Mouse (Mus musculus) cerebellum, postnatal 36 days (tissue): ENCODE results near the gene 4930564D02Rik.

Experiments used
- DNase-seq, 2 experiments: peaks; one replicate each; pipeline ENCODE4 v3.0.0; 2021 to 2022; ENCODE audit warnings: mixed read lengths in 2 of 2

The 4930564D02Rik gene

DNA sequence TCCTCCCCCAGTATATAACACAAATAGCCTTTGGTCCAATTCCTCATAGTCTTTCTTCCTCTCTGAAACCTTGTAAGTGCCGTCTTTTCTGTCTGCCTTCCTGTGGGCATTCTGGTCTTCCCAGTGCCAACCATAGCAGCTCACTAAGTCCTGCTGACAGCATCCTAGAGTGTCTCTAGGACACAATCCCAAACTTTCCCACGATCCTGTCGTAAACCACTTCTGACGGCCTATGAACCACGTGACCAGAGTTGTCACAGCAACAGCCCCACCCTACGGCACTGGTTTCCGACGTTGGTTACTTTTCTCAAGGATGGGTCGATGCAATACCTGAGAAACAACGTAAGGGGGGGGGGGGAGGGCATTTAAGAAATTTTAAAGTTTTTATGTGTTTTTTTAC, at the start of gene 4930564D02Rik:
4930564D02Rik (plus strand) TSS at position 301 of the 400 bp plus-strand sequence.
- no peak for DNase-seq

- no peak for DNase-seq
These were observed 49.3 kb upstream of the 4930564D02Rik start for GRCm38 (mm10) chr3:105017314-105017713.

- DNase-seq: no peak
These were observed 48.4 kb upstream of the 4930564D02Rik start for GRCm38 (mm10) chr3:105018085-105018782.

DNA sequence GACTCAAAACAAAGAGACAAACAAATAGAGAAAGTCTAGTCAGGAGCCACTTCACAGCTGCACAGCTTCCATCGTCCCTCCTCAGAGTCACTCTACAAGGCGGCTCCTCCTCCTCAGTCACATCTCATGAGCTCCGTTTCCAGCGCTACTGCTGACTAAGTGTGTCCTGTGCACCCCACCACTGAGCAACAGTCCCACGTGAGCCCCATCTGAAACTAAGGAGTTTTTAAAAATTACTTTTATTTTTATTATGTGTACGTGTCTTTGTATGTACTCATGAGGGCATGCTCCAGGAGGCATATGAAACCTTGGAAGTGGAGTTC, 47.9 kb upstream of the 4930564D02Rik start:
- DNase-seq: no peak

DNA sequence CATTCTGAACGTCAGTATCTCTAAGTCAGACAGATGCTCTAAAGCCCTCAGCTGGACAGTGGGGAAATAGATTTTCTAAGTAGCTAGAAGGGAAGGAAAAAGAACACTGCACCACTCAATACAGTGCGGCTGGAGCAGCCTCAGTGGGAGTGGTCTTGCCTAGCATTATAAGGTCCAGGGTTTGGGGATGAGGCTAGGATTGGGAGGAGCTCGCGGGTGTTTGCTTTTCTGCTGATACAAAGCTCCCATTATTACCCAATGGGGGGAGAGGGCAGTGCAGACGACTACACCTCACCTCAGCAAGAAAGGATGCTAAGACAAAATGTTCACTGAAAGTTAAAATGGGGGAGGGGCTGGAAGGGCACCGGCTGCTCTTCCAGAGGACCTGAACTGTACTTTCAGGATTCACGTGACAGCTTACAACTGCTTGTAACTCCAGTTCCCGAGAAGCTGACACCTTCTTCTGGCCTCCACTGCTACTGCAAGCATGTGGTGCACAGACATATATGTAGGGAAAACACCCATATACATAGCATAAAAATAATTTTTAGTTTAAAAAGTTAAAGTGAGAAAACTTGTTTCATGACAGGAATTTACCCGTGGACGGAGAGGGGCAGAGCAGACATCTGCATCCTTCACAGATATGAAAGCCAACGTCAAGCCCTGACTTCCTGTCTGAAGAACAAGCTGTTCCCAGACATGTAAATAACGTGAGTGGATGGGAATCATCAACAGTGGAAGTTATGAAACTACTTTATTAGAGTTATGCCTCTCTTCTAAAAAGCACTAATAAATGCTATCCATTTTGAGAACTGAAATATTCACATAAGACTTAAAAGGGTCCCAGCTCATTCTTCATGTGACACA, 46.6 kb upstream of the 4930564D02Rik start:
- DNase-seq: no peak

- no peak for DNase-seq
These were observed 43.2 kb upstream of the 4930564D02Rik start for GRCm38 (mm10) chr3:105023371-105024005.

DNA sequence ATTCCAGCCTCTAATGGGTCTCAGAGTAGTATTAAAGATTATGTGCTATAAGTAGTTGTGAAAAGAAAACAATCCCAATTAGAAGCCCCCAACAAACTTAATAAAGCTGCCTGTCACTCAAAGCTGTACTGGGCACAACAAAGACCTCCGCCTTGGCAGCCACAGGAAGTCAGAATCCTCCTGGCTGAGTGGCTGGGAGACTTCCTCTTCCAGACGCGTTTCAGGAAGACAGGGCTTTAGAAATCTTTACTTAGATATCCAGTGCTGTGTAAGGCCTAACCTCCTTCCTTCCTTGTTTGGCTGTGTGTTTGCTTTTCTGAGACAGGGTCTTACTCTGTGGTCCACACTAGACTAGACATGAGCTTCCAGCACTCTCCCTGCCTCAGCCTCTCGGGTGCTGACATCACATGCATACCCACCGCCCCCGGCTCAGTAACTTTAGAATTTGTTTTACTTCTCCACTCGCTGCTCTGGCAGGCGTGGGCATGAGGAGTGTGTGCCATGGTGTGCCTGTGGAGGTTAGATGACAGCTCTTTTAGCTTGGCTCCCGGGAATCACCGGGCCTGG, 30.3 kb upstream of the 4930564D02Rik start:
- DNase-seq: no peak

GRCm38 (mm10) chr3:105037240-105037770, 29.3 kb upstream of the 4930564D02Rik start:
- DNase-seq: no peak

- no peak for DNase-seq
These were observed 26.6 kb upstream of the 4930564D02Rik start for GRCm38 (mm10) chr3:105040002-105040401.

- no peak for DNase-seq
These were observed 25.5 kb upstream of the 4930564D02Rik start for GRCm38 (mm10) chr3:105040983-105041625.

DNA sequence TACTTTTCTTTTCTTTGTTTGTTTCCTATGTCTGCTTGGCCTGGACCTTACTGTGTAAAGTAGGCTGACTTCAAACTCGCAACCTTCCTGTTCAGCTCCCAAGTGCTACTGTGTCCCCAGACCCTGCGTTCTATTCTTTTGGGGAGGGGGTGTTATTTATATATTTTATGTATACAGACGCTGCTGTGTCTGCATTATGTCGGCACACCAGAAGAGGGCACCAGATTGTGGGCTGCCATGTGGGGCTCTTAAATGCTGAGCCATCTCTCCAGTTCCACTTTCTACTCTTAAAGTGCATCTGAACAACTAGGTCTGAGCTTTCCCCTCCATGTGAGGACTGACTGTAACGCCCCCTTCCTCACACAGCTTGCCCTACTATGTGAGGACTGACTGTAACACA, 22.9 kb upstream of the 4930564D02Rik start:
- no peak for DNase-seq

- no peak for DNase-seq
These were observed 19.8 kb upstream of the 4930564D02Rik start for GRCm38 (mm10) chr3:105046870-105047269.

GRCm38 (mm10) chr3:105047616-105048015, 19.0 kb upstream of the 4930564D02Rik start:
- no peak for DNase-seq

DNA sequence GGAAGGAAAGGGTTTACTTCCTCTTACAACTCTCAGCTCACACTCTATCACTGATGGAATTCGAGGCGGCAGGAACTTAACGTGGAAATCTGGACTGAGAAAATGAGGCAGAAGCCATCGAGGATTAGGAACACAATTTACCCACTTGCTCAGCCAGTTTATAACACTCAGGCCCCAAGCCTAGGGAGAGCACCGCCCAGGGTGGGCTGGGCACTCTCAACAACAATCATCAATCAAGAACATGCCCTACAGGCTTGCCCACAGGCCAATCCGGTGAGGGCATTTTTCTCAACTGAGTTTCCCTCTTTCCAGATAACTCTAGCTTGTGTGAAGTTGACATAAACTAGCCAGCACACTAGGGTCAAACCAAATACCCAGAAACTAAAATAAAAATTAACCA, 16.8 kb upstream of the 4930564D02Rik start:
- no peak for DNase-seq

DNA sequence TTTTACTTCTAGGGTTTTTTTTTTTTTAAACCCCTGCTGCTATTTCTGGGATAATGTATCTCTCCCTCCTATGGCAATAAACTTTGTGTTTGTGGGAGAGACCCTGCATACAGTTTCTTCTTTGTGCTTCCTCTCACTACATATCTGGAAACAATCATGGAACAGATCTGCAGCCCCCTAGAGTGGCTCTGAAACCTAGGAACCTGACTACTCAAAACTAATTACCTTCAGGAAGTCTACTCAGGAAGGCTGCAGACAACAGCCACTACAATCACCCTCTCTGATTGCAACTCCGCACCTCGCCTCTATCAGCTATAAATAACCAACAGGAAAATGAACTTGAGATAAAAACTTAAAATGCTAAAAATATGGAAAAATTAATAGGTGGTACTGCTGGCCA, 15.5 kb upstream of the 4930564D02Rik start:
- DNase-seq: no peak

GRCm38 (mm10) chr3:105052171-105052936, 14.3 kb upstream of the 4930564D02Rik start:
- no peak for DNase-seq

- DNase-seq: peak; percentile 99
These were observed 13.5 kb upstream of the 4930564D02Rik start, which contains the start of gene Cttnbp2nl for GRCm38 (mm10) chr3:105052937-105053697. TSS of gene Cttnbp2nl (minus strand) at chr3:105053146.

- DNase-seq: no peak
These were observed 13.0 kb upstream of the 4930564D02Rik start for GRCm38 (mm10) chr3:105053698-105054001.

DNA sequence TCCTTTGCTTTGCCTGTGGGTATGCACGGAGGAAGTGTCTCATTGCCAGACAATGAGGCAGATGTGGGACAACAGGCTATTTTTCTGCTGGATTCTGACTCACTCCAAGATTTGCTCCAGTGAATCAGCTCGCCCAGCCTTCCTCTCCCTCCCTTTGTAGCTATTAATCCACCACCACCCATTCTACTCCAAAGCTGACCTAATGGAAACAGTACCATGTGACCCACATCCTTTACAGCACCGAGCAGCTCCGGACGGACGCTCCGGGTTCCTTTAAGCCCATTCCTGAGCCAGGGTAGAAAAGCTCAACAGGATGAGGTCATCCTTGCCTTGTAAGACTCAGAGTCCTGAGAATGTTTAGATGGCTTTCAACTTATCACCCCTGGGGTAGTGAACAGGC, 11.7 kb upstream of the 4930564D02Rik start:
- DNase-seq: no peak

GRCm38 (mm10) chr3:105055666-105056065, 11.0 kb upstream of the 4930564D02Rik start:
- no peak for DNase-seq
